Mouse (Mus musculus): ENCODE measurements at regions not wholly inside any gene's neighbourhood (a gene's known extent, or its start where the extent isn't known, plus 50 kb on each side); places are given as distances from the start of the nearest gene placed in this dataset.
A peak's percentile ranks its signal among the peaks of the same experiment; 100 is the strongest.

- Histone ChIP-seq H3K4me2 (no peak overlapping the region), H3K9ac (no peak overlapping the region), H3K36me3 (no peaks in the 10 kb centered on the region), H3K4me3 (no peak overlapping the region), H3K4me1 (replicated peaks) (no peaks in the 10 kb centered on the region), H3K27ac (no peak overlapping the region), H3K27me3 (no peaks in the 10 kb centered on the region), H3K9me3 (no peaks in the 10 kb centered on the region)
- WGBS: 86% methylated on average over 1 of the region's 1 CpGs
- ATAC-seq (ENCODE audit: low FRiP score): no peak
Measured at GRCm38 (mm10) chr10:92455195-92455594, 267.0 kb downstream of the Nedd1 start.

- no peak overlapping the region for H3K4me3 ChIP-seq
- H3K27ac ChIP-seq: no peak overlapping the region
- no peaks in the 10 kb centered on the region for H3K4me1 ChIP-seq (replicated peaks)
- H3K4me2 ChIP-seq: no peak overlapping the region
- H3K9me3 ChIP-seq: no peaks in the 10 kb centered on the region
- H3K36me3 ChIP-seq: no peaks in the 10 kb centered on the region
- 81% methylated on average over 5 of the region's 5 CpGs for WGBS
- no peak for ATAC-seq (ENCODE audit: low FRiP score)
- H3K27me3 ChIP-seq: no peaks in the 10 kb centered on the region
- no peak overlapping the region for H3K9ac ChIP-seq
Measured at GRCm38 (mm10) chr10:92453550-92453949, 268.7 kb downstream of the Nedd1 start.

- 58% methylated on average over 2 of the region's 2 CpGs for WGBS
- H3K9ac ChIP-seq: no peak overlapping the region
- ATAC-seq (ENCODE audit: low FRiP score): no peak
Measured at GRCm38 (mm10) chr10:92445957-92446356, 276.3 kb downstream of the Nedd1 start.

GRCm38 (mm10) chr10:92438621-92439394 is 283.4 kb downstream of the Nedd1 start:
- no peak overlapping the region for H3K4me2 ChIP-seq
- peaks cover 10% of the 10 kb centered on the region for H3K4me1 ChIP-seq (replicated peaks)
- H3K9me3 ChIP-seq: no peaks in the 10 kb centered on the region
- H3K36me3 ChIP-seq: no peaks in the 10 kb centered on the region
- 0 out of 2 replicates have a peak, but pooled peaks cover 2% of the 10 kb centered on the region for H3K27me3 ChIP-seq
- peak; percentile 63; the same call in 1 of the 2 replicates for ATAC-seq (ENCODE audit: low FRiP score)
- peak overlapping the region; percentile 18; the same call in 1 of the 2 replicates for H3K27ac ChIP-seq
- H3K9ac ChIP-seq: no peak overlapping the region
- WGBS: 24% methylated on average over 8 of the region's 8 CpGs
- no peak overlapping the region for H3K4me3 ChIP-seq

More at GRCm38 (mm10) chr10:92445957-92446356, 276.3 kb downstream of the Nedd1 start:
- 0 out of 2 replicates have a peak, but pooled peaks cover 2% of the 10 kb centered on the region for H3K27me3 ChIP-seq
- H3K9me3 ChIP-seq: no peaks in the 10 kb centered on the region
- no peak overlapping the region for H3K4me2 ChIP-seq
- H3K36me3 ChIP-seq: no peaks in the 10 kb centered on the region
- no peak overlapping the region for H3K27ac ChIP-seq
- H3K4me1 ChIP-seq (replicated peaks): no peaks in the 10 kb centered on the region
- H3K4me3 ChIP-seq: no peak overlapping the region

GRCm38 (mm10) chr10:92429256-92429655 is 293.0 kb downstream of the Nedd1 start:
- Histone ChIP-seq H3K36me3 (no peaks in the 10 kb centered on the region), H3K27ac (no peak overlapping the region), H3K4me2 (no peak overlapping the region), H3K9me3 (no peaks in the 10 kb centered on the region), H3K9ac (no peak overlapping the region), H3K4me3 (no peak overlapping the region), H3K27me3 (no peaks in the 10 kb centered on the region), H3K4me1 (replicated peaks) (peaks cover 12% of the 10 kb centered on the region)
- 63% methylated on average over 7 of the region's 7 CpGs for WGBS
- no peak for ATAC-seq (ENCODE audit: low FRiP score)

GRCm38 (mm10) chr10:92428026-92428425 is 294.2 kb downstream of the Nedd1 start:
- ATAC-seq (ENCODE audit: low FRiP score): no peak
- H3K4me3 ChIP-seq: no peak overlapping the region
- no peaks in the 10 kb centered on the region for H3K27me3 ChIP-seq
- H3K36me3 ChIP-seq: no peaks in the 10 kb centered on the region
- no peak overlapping the region for H3K4me2 ChIP-seq
- peaks cover 12% of the 10 kb centered on the region for H3K4me1 ChIP-seq (replicated peaks)
- H3K9me3 ChIP-seq: no peaks in the 10 kb centered on the region
- H3K9ac ChIP-seq: no peak overlapping the region
- no peak overlapping the region for H3K27ac ChIP-seq
- WGBS: 12% methylated on average over 4 of the region's 4 CpGs

GRCm38 (mm10) chr10:92426443-92426842 is 295.8 kb downstream of the Nedd1 start:
- no peak overlapping the region for H3K4me2 ChIP-seq
- H3K27ac ChIP-seq: no peak overlapping the region
- H3K27me3 ChIP-seq: no peaks in the 10 kb centered on the region
- no peaks in the 10 kb centered on the region for H3K9me3 ChIP-seq
- peaks cover 12% of the 10 kb centered on the region for H3K4me1 ChIP-seq (replicated peaks)
- ATAC-seq (ENCODE audit: low FRiP score): no peak
- H3K4me3 ChIP-seq: no peak overlapping the region
- WGBS: 34% methylated on average over 6 of the region's 6 CpGs
- no peaks in the 10 kb centered on the region for H3K36me3 ChIP-seq
- no peak overlapping the region for H3K9ac ChIP-seq

- no peak overlapping the region for H3K27ac ChIP-seq
- no peak overlapping the region for H3K4me2 ChIP-seq
- H3K9ac ChIP-seq: no peak overlapping the region
- H3K27me3 ChIP-seq: no peaks in the 10 kb centered on the region
- no peaks in the 10 kb centered on the region for H3K36me3 ChIP-seq
- H3K4me3 ChIP-seq: no peak overlapping the region
- no peaks in the 10 kb centered on the region for H3K4me1 ChIP-seq (replicated peaks)
- ATAC-seq (ENCODE audit: low FRiP score): no peak
- H3K9me3 ChIP-seq: no peaks in the 10 kb centered on the region
- WGBS: 87% methylated on average over 7 of the region's 7 CpGs
Measured at GRCm38 (mm10) chr10:92412737-92413136, 309.5 kb downstream of the Nedd1 start.

- Histone ChIP-seq H3K27ac (no peak overlapping the region), H3K9ac (no peak overlapping the region), H3K4me3 (no peak overlapping the region), H3K27me3 (no peaks in the 10 kb centered on the region), H3K4me1 (replicated peaks) (no peaks in the 10 kb centered on the region), H3K36me3 (no peaks in the 10 kb centered on the region), H3K4me2 (no peak overlapping the region), H3K9me3 (no peaks in the 10 kb centered on the region)
- 53% methylated on average over 5 of the region's 5 CpGs for WGBS
- ATAC-seq (ENCODE audit: low FRiP score): no peak
Measured at GRCm38 (mm10) chr10:92410813-92411325, 311.4 kb downstream of the Nedd1 start.

- no peaks in the 10 kb centered on the region for H3K36me3 ChIP-seq
- peaks cover 4% of the 10 kb centered on the region; the same call in 1 of the 2 replicates for H3K4me1 ChIP-seq (replicated peaks)
- peak overlapping the region; percentile 10 for H3K4me3 ChIP-seq
- no peaks in the 10 kb centered on the region for H3K9me3 ChIP-seq
- WGBS: 43% methylated on average over 15 of the region's 15 CpGs
- H3K27me3 ChIP-seq: no peaks in the 10 kb centered on the region
- peak overlapping the region; percentile 30 for H3K4me2 ChIP-seq
- H3K9ac ChIP-seq: no peak overlapping the region
- no peak for ATAC-seq (ENCODE audit: low FRiP score)
- H3K27ac ChIP-seq: peak overlapping the region; percentile 23; the same call in 1 of the 2 replicates
Measured at GRCm38 (mm10) chr10:92404697-92405293, 317.4 kb downstream of the Nedd1 start.

GRCm38 (mm10) chr10:92400587-92401090 is 321.6 kb downstream of the Nedd1 start:
- no peak overlapping the region for H3K9ac ChIP-seq
- no peak overlapping the region for H3K27ac ChIP-seq
- 69% methylated on average over 5 of the region's 5 CpGs for WGBS
- H3K4me1 ChIP-seq (replicated peaks): peaks cover 4% of the 10 kb centered on the region; the same call in 1 of the 2 replicates
- H3K4me2 ChIP-seq: no peak overlapping the region
- no peaks in the 10 kb centered on the region for H3K9me3 ChIP-seq
- H3K27me3 ChIP-seq: no peaks in the 10 kb centered on the region
- no peak overlapping the region for H3K4me3 ChIP-seq
- no peaks in the 10 kb centered on the region for H3K36me3 ChIP-seq
- ATAC-seq (ENCODE audit: low FRiP score): no peak; the same call in 1 of the 2 replicates

GRCm38 (mm10) chr10:92389176-92389732 is 333.0 kb downstream of the Nedd1 start:
- H3K27ac ChIP-seq: peak overlapping the region; percentile 60; the same call in 1 of the 2 replicates

More at GRCm38 (mm10) chr10:92389176-92389732, 333.0 kb downstream of the Nedd1 start:
- no peaks in the 10 kb centered on the region for H3K9me3 ChIP-seq
- no peaks in the 10 kb centered on the region for H3K27me3 ChIP-seq
- H3K4me1 ChIP-seq (replicated peaks): peaks cover 4% of the 10 kb centered on the region
- ATAC-seq (ENCODE audit: low FRiP score): no peak; the same call in 1 of the 2 replicates
- H3K4me3 ChIP-seq: no peak overlapping the region
- H3K36me3 ChIP-seq: no peaks in the 10 kb centered on the region
- WGBS: 43% methylated on average over 7 of the region's 7 CpGs
- 0 out of 2 replicates have a peak overlapping the region, but pooled peaks have one; percentile 10 for H3K4me2 ChIP-seq
- H3K9ac ChIP-seq: no peak overlapping the region

All from hindbrain, embryonic 13.5 days (tissue).